Mouse (Mus musculus) brain, embryonic 14.5 days (tissue): ENCODE data around the gene Ptcra.

Experiments used
- CTCF ChIP-seq: fragments of 200-500 bp; IDR thresholded peaks from 2 replicates; pipeline ENCODE4 v1.5.1; 2012; ENCODE audit warnings: inconsistent platforms, mild to moderate bottlenecking, moderate library complexity, borderline replicate concordance; ENCODE audit not compliant: insufficient read depth, insufficient read length; ENCODE audit errors: extremely low read depth
- POLR2A ChIP-seq: fragments of 200-500 bp; IDR thresholded peaks from 2 replicates; pipeline ENCODE4 v1.6.1; 2012; ENCODE audit warnings: mild to moderate bottlenecking, inconsistent platforms, borderline replicate concordance; ENCODE audit not compliant: poor library complexity, insufficient read depth, insufficient read length, severe bottlenecking; ENCODE audit errors: extremely low read depth

GRCm38 (mm10) chr17:46728496-46728895, 35.0 kb downstream of the Ptcra start:
- TF ChIP-seq POLR2A (no peak), CTCF (no peak)
